Mouse (Mus musculus) kidney, postnatal 36 days (tissue): ENCODE measurements at regions not wholly inside any gene's neighbourhood (a gene's known extent, or its start where the extent isn't known, plus 50 kb on each side); places are given as distances from the start of the nearest gene placed in this dataset.

Experiments
- DNase-seq, 2 experiments: peaks; one replicate each; pipeline ENCODE4 v3.0.0; 2021 to 2022; ENCODE audit warnings: mixed read lengths in 2 of 2

- no peak for DNase-seq
Measured at GRCm38 (mm10) chr12:50187332-50187731, 461.6 kb downstream of the Prkd1 start.

GRCm38 (mm10) chr12:50190892-50191539 is 457.9 kb downstream of the Prkd1 start:
- no peak for DNase-seq

- DNase-seq = no peak
Measured at GRCm38 (mm10) chr12:50191733-50192612, 456.9 kb downstream of the Prkd1 start.

GRCm38 (mm10) chr12:50193501-50193900 is 455.4 kb downstream of the Prkd1 start:
- no peak for DNase-seq

GRCm38 (mm10) chr12:50194714-50195113 is 454.2 kb downstream of the Prkd1 start:
- no peak for DNase-seq

GRCm38 (mm10) chr12:50196339-50196738 is 452.6 kb downstream of the Prkd1 start:
- DNase-seq = no peak

- no peak for DNase-seq
Measured at GRCm38 (mm10) chr12:50241139-50241538, 407.8 kb downstream of the Prkd1 start.

GRCm38 (mm10) chr12:50258901-50259300 is 390.0 kb downstream of the Prkd1 start:
- DNase-seq = no peak

- DNase-seq = no peak
Measured at GRCm38 (mm10) chr12:50261072-50261471, 387.8 kb downstream of the Prkd1 start.

GRCm38 (mm10) chr12:50273239-50273880 is 375.5 kb downstream of the Prkd1 start:
- DNase-seq = no peak

- DNase-seq = no peak
Measured at GRCm38 (mm10) chr12:50281615-50282014, 367.3 kb downstream of the Prkd1 start.
